Mouse (Mus musculus): ENCODE measurements at regions not wholly inside any gene's neighbourhood (a gene's known extent, or its start where the extent isn't known, plus 50 kb on each side); places are given as distances from the start of the nearest gene placed in this dataset.
"Not testable (repeated sequence)": the region's sequence is repeated elsewhere in the genome, so short reads cannot be mapped to it uniquely, and the experiment has no call there.

GRCm38 (mm10) chr9:85637274-85637673 lies 111.9 kb downstream of the Ibtk start:
- Histone ChIP-seq H3K36me3 (no peaks in the 10 kb centered on the region), H3K9me3 (replicated peaks) (peaks cover 4% of the 10 kb centered on the region; the same call in 1 of the 2 replicates), H3K4me1 (replicated peaks) (0 out of 2 replicates have a peak, but pooled peaks cover 4% of the 10 kb centered on the region), H3K4me3 (no peak overlapping the region), H3K4me2 (no peak overlapping the region), H3K9ac (no peak overlapping the region), H3K27ac (ENCODE audit: poor library complexity, severe bottlenecking) (no peak overlapping the region), H3K27me3 (replicated peaks) (no peaks in the 10 kb centered on the region)
- 49% methylated on average over 3 of the region's 3 CpGs for WGBS
- no peak for ATAC-seq (ENCODE audit: insufficient number of reproducible peaks, low FRiP score)

DNA sequence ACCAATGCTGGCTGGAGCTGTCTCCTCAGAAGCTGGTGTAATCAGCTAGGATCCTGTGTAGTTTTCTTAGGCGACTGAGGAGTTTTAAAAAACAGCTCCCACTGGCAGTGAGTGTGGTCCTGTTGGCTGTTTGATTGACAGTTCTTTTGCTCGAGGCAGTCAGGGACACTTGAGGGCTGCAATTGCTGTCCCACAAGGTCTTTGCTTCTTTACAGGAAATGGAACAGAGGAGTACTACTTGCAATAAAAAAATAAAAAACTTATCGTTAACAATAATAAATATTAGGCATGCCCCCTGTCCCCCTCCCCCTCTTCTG lies 113.0 kb downstream of the Ibtk start:
- Histone ChIP-seq H3K4me2 (no peak overlapping the region), H3K27ac (ENCODE audit: poor library complexity, severe bottlenecking) (no peak overlapping the region), H3K9me3 (replicated peaks) (peaks cover 4% of the 10 kb centered on the region; the same call in 1 of the 2 replicates), H3K36me3 (no peaks in the 10 kb centered on the region), H3K27me3 (replicated peaks) (no peaks in the 10 kb centered on the region), H3K4me1 (replicated peaks) (0 out of 2 replicates have a peak, but pooled peaks cover 4% of the 10 kb centered on the region), H3K4me3 (no peak overlapping the region), H3K9ac (no peak overlapping the region)
- WGBS: 51% methylated on average over 3 of the region's 3 CpGs
- no peak for ATAC-seq (ENCODE audit: insufficient number of reproducible peaks, low FRiP score)

GRCm38 (mm10) chr9:85635438-85636130 lies 113.5 kb downstream of the Ibtk start:
- Histone ChIP-seq H3K9me3 (replicated peaks) (peaks cover 4% of the 10 kb centered on the region; the same call in 1 of the 2 replicates), H3K9ac (no peak overlapping the region), H3K4me2 (no peak overlapping the region), H3K27ac (ENCODE audit: poor library complexity, severe bottlenecking) (no peak overlapping the region), H3K4me1 (replicated peaks) (0 out of 2 replicates have a peak, but pooled peaks cover 4% of the 10 kb centered on the region), H3K36me3 (no peaks in the 10 kb centered on the region), H3K27me3 (replicated peaks) (no peaks in the 10 kb centered on the region), H3K4me3 (no peak overlapping the region)
- ATAC-seq (ENCODE audit: insufficient number of reproducible peaks, low FRiP score): no peak
- WGBS: 80% methylated on average over 12 of the region's 12 CpGs

DNA sequence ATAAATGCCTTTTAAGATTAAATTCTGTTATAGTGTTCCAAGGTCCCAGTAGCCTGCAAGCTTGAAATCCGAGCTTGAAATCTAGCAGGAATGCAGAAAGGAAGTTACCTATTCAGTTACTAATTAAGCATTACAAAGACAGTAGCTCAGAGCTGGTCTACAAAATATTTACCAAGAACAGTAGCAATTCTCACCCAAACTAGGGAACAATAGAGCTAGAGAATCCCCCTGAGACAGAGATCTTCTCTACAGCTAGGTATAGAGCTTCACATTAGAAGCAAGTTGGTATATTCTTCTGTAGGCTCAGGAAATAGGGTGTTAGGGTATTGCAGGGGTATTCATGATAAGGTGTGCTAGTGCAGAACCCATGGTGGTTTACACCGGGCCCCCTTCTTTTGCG lies 114.3 kb downstream of the Ibtk start:
- not testable (repeated sequence) for H3K4me2 ChIP-seq; H3K9ac ChIP-seq; H3K27ac ChIP-seq (ENCODE audit: poor library complexity, severe bottlenecking); ATAC-seq (ENCODE audit: insufficient number of reproducible peaks, low FRiP score); H3K9me3 ChIP-seq (replicated peaks); H3K4me1 ChIP-seq (replicated peaks); H3K27me3 ChIP-seq (replicated peaks); H3K36me3 ChIP-seq; H3K4me3 ChIP-seq
- 75% methylated on average over 3 of the region's 3 CpGs for WGBS

DNA sequence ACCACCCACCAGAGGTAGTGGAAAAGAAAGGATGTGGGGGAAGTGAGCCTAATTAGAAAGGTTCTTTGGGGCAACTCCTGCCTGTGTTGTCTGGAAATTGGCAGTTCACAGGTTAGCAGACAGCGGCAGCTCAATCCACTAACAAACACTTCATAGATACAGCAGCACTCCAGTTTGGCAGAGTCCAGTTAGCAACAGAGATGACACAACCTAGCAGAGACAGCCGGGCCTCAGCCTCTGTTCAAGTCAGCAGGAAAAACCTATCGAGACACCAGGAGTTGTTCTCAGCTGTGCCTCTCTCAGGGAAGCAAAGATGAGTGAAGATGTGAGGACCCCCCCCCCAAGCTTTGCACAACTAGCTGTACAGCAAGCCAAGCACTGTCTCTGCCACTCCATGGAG lies 131.2 kb downstream of the Ibtk start:
- H3K27ac ChIP-seq (ENCODE audit: poor library complexity, severe bottlenecking): no peak overlapping the region
- H3K36me3 ChIP-seq: no peaks in the 10 kb centered on the region
- no peaks in the 10 kb centered on the region for H3K27me3 ChIP-seq (replicated peaks)
- 76% methylated on average over 3 of the region's 3 CpGs for WGBS
- H3K4me3 ChIP-seq: no peak overlapping the region
- H3K4me2 ChIP-seq: no peak overlapping the region
- no peak overlapping the region for H3K9ac ChIP-seq
- no peaks in the 10 kb centered on the region for H3K4me1 ChIP-seq (replicated peaks)
- ATAC-seq (ENCODE audit: insufficient number of reproducible peaks, low FRiP score): no peak
- no peaks in the 10 kb centered on the region for H3K9me3 ChIP-seq (replicated peaks)

- Histone ChIP-seq H3K27ac (ENCODE audit: poor library complexity, severe bottlenecking) (no peak overlapping the region), H3K27me3 (replicated peaks) (no peaks in the 10 kb centered on the region), H3K4me3 (no peak overlapping the region), H3K4me2 (no peak overlapping the region), H3K4me1 (replicated peaks) (no peaks in the 10 kb centered on the region), H3K9ac (no peak overlapping the region), H3K36me3 (no peaks in the 10 kb centered on the region), H3K9me3 (replicated peaks) (no peaks in the 10 kb centered on the region)
- WGBS: 71% methylated on average over 2 of the region's 2 CpGs
- ATAC-seq (ENCODE audit: insufficient number of reproducible peaks, low FRiP score): no peak
Observed at GRCm38 (mm10) chr9:85617177-85617777, 131.9 kb downstream of the Ibtk start.

- no peaks in the 10 kb centered on the region for H3K36me3 ChIP-seq
- no peaks in the 10 kb centered on the region for H3K9me3 ChIP-seq (replicated peaks)
- 78% methylated on average over 12 of the region's 12 CpGs for WGBS
- no peak for ATAC-seq (ENCODE audit: insufficient number of reproducible peaks, low FRiP score)
- no peak overlapping the region for H3K27ac ChIP-seq (ENCODE audit: poor library complexity, severe bottlenecking)
- H3K4me3 ChIP-seq: no peak overlapping the region
- no peaks in the 10 kb centered on the region for H3K27me3 ChIP-seq (replicated peaks)
- no peak overlapping the region for H3K9ac ChIP-seq
- no peaks in the 10 kb centered on the region for H3K4me1 ChIP-seq (replicated peaks)
- H3K4me2 ChIP-seq: no peak overlapping the region
Observed at GRCm38 (mm10) chr9:85616266-85616869, 132.8 kb downstream of the Ibtk start.

DNA sequence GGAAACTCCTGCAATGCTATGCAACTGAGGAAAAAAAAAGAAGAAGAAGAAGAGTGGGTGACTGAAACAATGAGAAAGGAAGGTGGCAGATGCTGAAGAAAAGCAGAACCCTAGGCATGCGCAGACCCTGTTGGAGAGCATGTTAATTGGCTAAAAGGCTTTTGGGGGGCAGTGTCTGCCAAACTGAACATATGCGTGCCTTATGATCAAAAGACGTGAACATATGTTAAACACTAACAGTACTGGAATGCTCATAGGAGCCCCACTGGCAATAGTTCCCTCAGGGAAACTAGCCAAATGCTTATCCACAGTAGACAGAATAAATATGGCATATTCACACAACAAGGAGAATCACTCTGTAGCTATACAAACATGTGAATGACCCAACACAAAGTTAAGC lies 140.0 kb downstream of the Ibtk start:
- Histone ChIP-seq H3K36me3 (no peaks in the 10 kb centered on the region), H3K4me1 (replicated peaks) (no peaks in the 10 kb centered on the region), H3K9me3 (replicated peaks) (no peaks in the 10 kb centered on the region), H3K27me3 (replicated peaks) (no peaks in the 10 kb centered on the region), H3K4me2 (no peak overlapping the region), H3K4me3 (no peak overlapping the region), H3K9ac (no peak overlapping the region), H3K27ac (ENCODE audit: poor library complexity, severe bottlenecking) (no peak overlapping the region)
- whole genome bisulfite sequencing: 88% methylated on average over 3 of the region's 3 CpGs
- ATAC-seq (ENCODE audit: insufficient number of reproducible peaks, low FRiP score): no peak

- H3K4me2 ChIP-seq: no peak overlapping the region
- 40% methylated on average over 2 of the region's 2 CpGs for WGBS
- no peak overlapping the region for H3K27ac ChIP-seq (ENCODE audit: poor library complexity, severe bottlenecking)
- peaks cover 15% of the 10 kb centered on the region for H3K4me1 ChIP-seq (replicated peaks)
- no peak overlapping the region for H3K9ac ChIP-seq
- no peak overlapping the region for H3K4me3 ChIP-seq
- no peaks in the 10 kb centered on the region for H3K36me3 ChIP-seq
- no peaks in the 10 kb centered on the region for H3K9me3 ChIP-seq (replicated peaks)
- H3K27me3 ChIP-seq (replicated peaks): no peaks in the 10 kb centered on the region
- no peak for ATAC-seq (ENCODE audit: insufficient number of reproducible peaks, low FRiP score)
Observed at GRCm38 (mm10) chr9:85596959-85597358, 152.2 kb downstream of the Ibtk start.

DNA sequence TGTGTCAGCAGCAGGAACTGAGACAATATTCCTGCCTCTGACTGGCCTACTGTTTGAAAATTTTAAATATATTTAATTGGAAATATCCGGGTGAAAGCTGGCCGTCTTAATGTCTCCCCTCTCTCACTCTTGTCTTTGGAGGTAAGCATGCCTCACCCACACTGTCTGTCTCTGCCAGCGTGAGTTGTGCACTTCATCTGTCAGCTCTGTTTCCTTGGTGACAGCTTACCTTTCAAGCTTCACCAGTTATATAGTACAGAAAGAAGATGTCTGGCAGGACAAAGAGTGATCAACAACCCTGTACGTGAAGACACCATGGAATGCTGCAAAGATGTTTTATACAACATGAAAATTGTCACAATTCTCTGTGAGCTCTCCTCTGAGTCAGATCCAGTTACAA lies 155.3 kb downstream of the Ibtk start:
- no peak overlapping the region for H3K4me3 ChIP-seq
- no peaks in the 10 kb centered on the region for H3K9me3 ChIP-seq (replicated peaks)
- H3K27me3 ChIP-seq (replicated peaks): no peaks in the 10 kb centered on the region
- WGBS: 58% methylated on average over 4 of the region's 4 CpGs
- peaks cover 15% of the 10 kb centered on the region for H3K4me1 ChIP-seq (replicated peaks)
- no peak overlapping the region for H3K4me2 ChIP-seq
- no peak overlapping the region for H3K27ac ChIP-seq (ENCODE audit: poor library complexity, severe bottlenecking)
- H3K36me3 ChIP-seq: no peaks in the 10 kb centered on the region
- no peak for ATAC-seq (ENCODE audit: insufficient number of reproducible peaks, low FRiP score)
- H3K9ac ChIP-seq: no peak overlapping the region

DNA sequence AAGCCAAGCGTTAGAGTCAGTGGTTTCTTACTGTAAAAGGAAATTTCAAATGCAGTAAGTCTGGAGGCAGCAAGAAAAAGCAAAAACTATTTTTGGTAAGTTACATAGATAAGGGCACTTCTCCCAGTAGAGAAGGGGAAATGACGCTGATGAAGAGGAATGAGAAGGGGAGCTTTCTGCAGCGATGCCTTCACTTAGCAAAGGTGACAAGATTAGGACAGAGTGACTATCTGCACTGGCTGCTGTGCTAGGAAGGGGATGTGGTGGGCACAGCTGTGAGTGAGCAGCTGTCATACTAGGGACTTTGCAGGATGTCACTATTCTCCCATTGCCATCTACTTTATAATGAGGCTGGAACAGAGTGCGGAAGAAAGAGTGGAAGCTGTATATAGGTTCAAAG lies 156.5 kb downstream of the Ibtk start:
- H3K36me3 ChIP-seq: no peaks in the 10 kb centered on the region
- H3K4me2 ChIP-seq: no peak overlapping the region
- H3K4me3 ChIP-seq: no peak overlapping the region
- H3K9me3 ChIP-seq (replicated peaks): no peaks in the 10 kb centered on the region
- H3K9ac ChIP-seq: no peak overlapping the region
- ATAC-seq (ENCODE audit: insufficient number of reproducible peaks, low FRiP score): peak; percentile 69
- WGBS: 22% methylated on average over 4 of the region's 4 CpGs
- peaks cover 15% of the 10 kb centered on the region for H3K4me1 ChIP-seq (replicated peaks)
- H3K27ac ChIP-seq (ENCODE audit: poor library complexity, severe bottlenecking): peak overlapping the region; percentile 72; the same call in 1 of the 2 replicates
- no peaks in the 10 kb centered on the region for H3K27me3 ChIP-seq (replicated peaks)

Measured in heart, embryonic 12.5 days (tissue).